Mouse (Mus musculus): ENCODE measurements at regions not wholly inside any gene's neighbourhood (a gene's known extent, or its start where the extent isn't known, plus 50 kb on each side); places are given as distances from the start of the nearest gene placed in this dataset.

DNA sequence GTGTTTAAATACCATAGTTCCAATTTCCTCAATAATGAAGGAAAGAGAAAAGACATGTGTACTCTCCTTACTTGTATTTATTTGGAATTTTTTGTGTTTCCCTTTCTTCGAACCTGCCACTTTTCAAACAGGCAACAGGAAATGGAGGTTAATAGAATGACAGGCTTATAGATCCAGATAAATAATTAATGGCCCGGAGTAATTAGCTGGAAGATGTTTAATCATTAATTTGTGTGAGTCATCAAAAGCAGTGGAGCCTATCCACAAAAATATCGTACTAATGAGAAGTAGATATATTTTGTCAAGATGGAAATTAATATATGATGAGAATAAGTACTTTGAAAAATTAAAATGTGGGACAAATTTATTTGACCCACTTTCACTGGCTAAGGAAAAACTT is 236.3 kb upstream of the Gpc5 start:
- Histone ChIP-seq H3K4me3 (ENCODE audit: control insufficient read depth in 1 of 2, insufficient read depth in 1 of 2, low read depth in 2 of 2, low read length in 2 of 2) (no peak overlapping the region), H3K27me3 (ENCODE audit: control insufficient read depth in 1 of 2, insufficient read depth in 2 of 2, low read length in 2 of 2) (no peaks in the 10 kb centered on the region)
- no peak for TF ChIP-seq GATA1 (IDR thresholded peaks at IDR 0.05; ENCODE audit: low read depth, low read length)
- TF ChIP-seq ZMIZ1 (IDR thresholded peaks at IDR 0.05; ENCODE audit: low read depth, low read length): no peak
- TF ChIP-seq SIN3A (IDR thresholded peaks at IDR 0.05; ENCODE audit: low read length): no peak
- no peak for TF ChIP-seq POLR2AphosphoS2 (IDR thresholded peaks at IDR 0.05; ENCODE audit: low read length)
- TF ChIP-seq MYB (IDR thresholded peaks at IDR 0.05; ENCODE audit: low read depth, low read length): no peak
- no peak for TF ChIP-seq ETS1 (IDR thresholded peaks at IDR 0.05; ENCODE audit: low read depth, low read length)
- TF ChIP-seq MYC (IDR thresholded peaks at IDR 0.05; ENCODE audit: low read depth, low read length): no peak
- no peak for TF ChIP-seq BHLHE40 (IDR thresholded peaks at IDR 0.05; ENCODE audit: borderline replicate concordance, low read depth, low read length)
- TF ChIP-seq RAD21 (IDR thresholded peaks at IDR 0.05; ENCODE audit: low read depth, low read length): no peak
- TF ChIP-seq MAZ (IDR thresholded peaks at IDR 0.05; ENCODE audit: low read depth, low read length): no peak
- TF ChIP-seq MEF2A (IDR thresholded peaks at IDR 0.05; ENCODE audit: extremely low read depth, insufficient replicate concordance, low read depth, low read length, poor library complexity, severe bottlenecking): no peak
- no peak for TF ChIP-seq MXI1 (IDR thresholded peaks at IDR 0.05; ENCODE audit: low read depth, low read length)
- TF ChIP-seq NELFE (IDR thresholded peaks at IDR 0.05; ENCODE audit: low read depth, low read length): no peak
- no peak for TF ChIP-seq POLR2AphosphoS5 (IDR thresholded peaks at IDR 0.05; ENCODE audit: borderline replicate concordance, low read depth, low read length)
- TF ChIP-seq CTCF (IDR thresholded peaks at IDR 0.05 in 2 of 3, conservative IDR thresholded peaks at IDR 0.05 in 1 of 3; ENCODE audit: control insufficient read depth in 1 of 3, insufficient read depth in 1 of 3, low read depth in 2 of 3, low read length in 3 of 3, poor library complexity in 1 of 3, severe bottlenecking in 1 of 3): no peak
- TF ChIP-seq TCF12 (IDR thresholded peaks at IDR 0.05; ENCODE audit: low read depth, low read length): no peak
- no peak for TF ChIP-seq ELF1 (IDR thresholded peaks at IDR 0.05; ENCODE audit: low read depth, low read length)
- no peak for TF ChIP-seq HCFC1 (IDR thresholded peaks at IDR 0.05; ENCODE audit: low read depth, low read length)

DNA sequence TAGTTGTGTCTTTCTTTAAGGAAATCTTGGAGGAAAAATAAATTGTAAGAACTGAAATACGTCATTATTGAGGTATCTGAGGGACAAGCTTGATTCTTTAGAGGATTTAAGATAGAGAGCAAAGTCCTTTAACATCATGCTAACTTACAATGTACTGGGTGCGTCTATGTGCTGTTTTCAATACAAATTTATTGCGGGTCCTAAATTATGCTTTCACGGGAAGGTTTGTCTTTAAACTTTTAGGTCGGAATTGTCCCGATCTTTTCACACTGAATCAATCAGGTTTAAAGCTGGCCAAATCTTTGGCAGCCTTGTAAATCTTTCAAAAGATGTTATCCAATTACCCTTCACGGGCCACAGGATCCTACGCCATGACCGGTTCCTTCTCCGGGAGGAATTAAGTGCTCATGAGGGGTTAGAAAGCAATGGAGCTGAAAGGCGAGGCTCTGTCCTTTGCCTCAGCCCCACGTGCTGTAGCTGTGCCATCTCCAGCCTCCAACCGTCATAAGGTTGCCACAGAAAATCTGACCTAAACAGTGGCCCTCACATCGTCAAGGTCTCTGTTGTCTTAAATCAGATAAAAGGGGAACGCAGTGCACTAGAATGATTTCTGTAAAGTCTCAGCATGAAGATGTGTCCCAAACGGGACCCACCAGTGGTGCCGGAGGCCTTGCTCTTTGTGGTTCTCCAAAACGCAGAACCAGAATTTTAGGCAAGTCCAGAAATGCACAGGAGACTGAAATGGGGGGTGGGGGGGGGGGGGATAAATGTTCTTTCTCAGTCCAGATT is 235.6 kb upstream of the Gpc5 start:
- no peak overlapping the region for H3K9ac ChIP-seq (ENCODE audit: control insufficient read depth, low read depth, low read length, poor library complexity, severe bottlenecking)
- no peaks in the 10 kb centered on the region for H3K27me3 ChIP-seq (ENCODE audit: control insufficient read depth in 1 of 2, insufficient read depth in 2 of 2, low read length in 2 of 2)
- TF ChIP-seq TCF12 (IDR thresholded peaks at IDR 0.05; ENCODE audit: low read depth, low read length) (no peak), ZKSCAN1 (IDR thresholded peaks at IDR 0.05; ENCODE audit: low read depth, low read length) (no peak), MAZ (IDR thresholded peaks at IDR 0.05; ENCODE audit: low read depth, low read length) (no peak), GABPA (IDR thresholded peaks at IDR 0.05; ENCODE audit: low read depth, low read length) (no peak), ZNF384 (IDR thresholded peaks at IDR 0.05; ENCODE audit: low read depth, low read length) (no peak), ZMIZ1 (IDR thresholded peaks at IDR 0.05; ENCODE audit: low read depth, low read length) (no peak), CHD2 (IDR thresholded peaks at IDR 0.05; ENCODE audit: low read length) (no peak), JUND (IDR thresholded peaks at IDR 0.05; ENCODE audit: low read depth, low read length) (no peak)
- DNase-seq (ENCODE audit: low read depth, low spot score): no peak
- no peaks in the 10 kb centered on the region for H3K36me3 ChIP-seq (ENCODE audit: control insufficient read depth in 1 of 2, insufficient read depth in 2 of 2, low read length in 2 of 2)
- H3K27ac ChIP-seq (ENCODE audit: control insufficient read depth, low read depth, low read length): no peak overlapping the region
- H3K4me1 ChIP-seq (ENCODE audit: control insufficient read depth in 1 of 2, insufficient read depth in 2 of 2, low read length in 2 of 2): no peaks in the 10 kb centered on the region
- H3K4me3 ChIP-seq (ENCODE audit: control insufficient read depth in 1 of 2, insufficient read depth in 1 of 2, low read depth in 2 of 2, low read length in 2 of 2): no peak overlapping the region
- H3K79me2 ChIP-seq (ENCODE audit: control insufficient read depth, insufficient read depth, low read length, poor library complexity): no peaks in the 10 kb centered on the region
- no peaks in the 10 kb centered on the region for H3K9me3 ChIP-seq (replicated peaks; ENCODE audit: insufficient read depth, low read length)

More for the DNA sequence above, 236.3 kb upstream of the Gpc5 start:
- no peak overlapping the region for H3K9ac ChIP-seq (ENCODE audit: control insufficient read depth, low read depth, low read length, poor library complexity, severe bottlenecking)
- no peaks in the 10 kb centered on the region for H3K4me1 ChIP-seq (ENCODE audit: control insufficient read depth in 1 of 2, insufficient read depth in 2 of 2, low read length in 2 of 2)
- H3K9me3 ChIP-seq (replicated peaks; ENCODE audit: insufficient read depth, low read length): no peaks in the 10 kb centered on the region
- no peak for DNase-seq (ENCODE audit: low read depth, low spot score)
- H3K79me2 ChIP-seq (ENCODE audit: control insufficient read depth, insufficient read depth, low read length, poor library complexity): no peaks in the 10 kb centered on the region
- no peaks in the 10 kb centered on the region for H3K36me3 ChIP-seq (ENCODE audit: control insufficient read depth in 1 of 2, insufficient read depth in 2 of 2, low read length in 2 of 2)
- no peak overlapping the region for H3K27ac ChIP-seq (ENCODE audit: control insufficient read depth, low read depth, low read length)
